8 mouse cellular contexts compared by ENCODE assay signal in the genomic region with DNA sequence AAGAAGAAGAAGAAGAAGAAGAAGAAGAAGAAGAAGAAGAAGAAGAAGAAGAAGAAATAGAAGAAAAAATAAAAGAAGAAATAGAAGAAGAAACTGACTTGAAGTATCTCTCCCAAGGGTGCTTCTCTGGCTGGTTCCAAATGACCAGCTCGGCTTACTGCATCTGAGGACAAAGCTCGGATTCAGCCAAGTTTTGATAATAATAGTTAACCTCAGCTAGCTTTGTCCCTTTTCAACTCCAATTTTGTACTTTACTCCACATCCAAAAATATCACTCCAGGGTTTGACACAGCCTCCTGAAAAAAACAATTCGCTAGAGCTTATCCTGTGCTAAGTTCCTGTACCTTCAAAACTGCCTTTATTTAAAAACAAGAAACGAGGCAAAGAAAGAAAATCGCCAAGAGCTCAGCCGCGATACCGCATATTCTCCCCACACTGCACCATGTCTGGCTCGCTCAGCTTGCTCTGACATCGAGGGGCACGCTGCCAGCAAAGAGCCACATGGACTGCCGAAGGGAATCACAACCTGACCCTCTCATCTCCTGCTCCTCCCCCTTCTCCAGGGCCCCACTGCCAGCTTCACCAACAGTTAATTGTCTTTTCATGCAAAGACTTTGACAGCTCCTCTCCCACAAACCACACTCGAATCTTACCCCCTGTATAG.
DNase-seq lines count a peak whose midpoint lies in the region; ATAC-seq and TF ChIP-seq lines count a peak whose summit lies in the region.

No protein-coding gene starts in this region.

- no peak overlapping the region for H3K9ac ChIP-seq in liver, embryonic 11.5 days (ENCODE audit: low read depth, low read length)

- no peaks in the 10 kb centered on the region for H3K36me3 ChIP-seq in liver, embryonic 11.5 days (ENCODE audit: control insufficient read depth, insufficient read depth, low read length)

- no peak for ATAC-seq in liver, embryonic 11.5 days (replicated peaks; ENCODE audit: low FRiP score)

- peak overlapping the region; percentile 4; the same call in 1 of the 2 replicates for H3K4me3 ChIP-seq in layer of hippocampus, adult 2 months
- no peak overlapping the region for H3K4me3 ChIP-seq in liver, embryonic 11.5 days (ENCODE audit: low read depth, low read length)

- H3K9me3 ChIP-seq in liver, embryonic 11.5 days (ENCODE audit: control insufficient read depth, low read length): no peaks in the 10 kb centered on the region

- H3K4me2 ChIP-seq in liver, embryonic 11.5 days: no peak overlapping the region

- 0 out of 2 replicates have a peak overlapping the region, but pooled peaks have one; percentile 7 for H3K27ac ChIP-seq in layer of hippocampus, adult 2 months
- H3K27ac ChIP-seq in liver, embryonic 11.5 days (ENCODE audit: low read depth, low read length): no peak overlapping the region

- DNase-seq in layer of hippocampus, adult 2 months (ENCODE audit: low spot score in 2 of 2): peak in 1 of 2 experiments; percentile 25
- DNase-seq in layer of hippocampus, adult 9-11 months: no peak
- peak; percentile 70 for DNase-seq in cerebellum, adult 8-10 months
- peak; percentile 53 for DNase-seq in gastrocnemius, postnatal 10 days
- peak; percentile 25 to 33 for DNase-seq in kidney, postnatal 4 days
- DNase-seq in testis, postnatal 14 days (ENCODE audit: low spot score): peak; percentile 5
- no peak for DNase-seq in liver, embryonic 11.5 days (ENCODE audit: low spot score)
- DNase-seq in embryo, embryonic 10.5 days (ENCODE audit: low spot score): no peak

- H3K4me1 ChIP-seq in liver, embryonic 11.5 days (replicated peaks; ENCODE audit: control insufficient read depth, insufficient read depth, low read length): no peaks in the 10 kb centered on the region

- TF ChIP-seq CTCF in layer of hippocampus, adult 2 months (conservative IDR thresholded peaks at IDR 0.05): no peak

- 64% methylated on average over 13 of the region's 13 CpGs for WGBS in liver, embryonic 11.5 days

- no peaks in the 10 kb centered on the region for H3K27me3 ChIP-seq in liver, embryonic 11.5 days (replicated peaks; ENCODE audit: control insufficient read depth, insufficient read depth, low read length)

Comparison
In these comparisons a context has a peak if more than half of its experiments do, and no peak if none do; other contexts are left out.
1. DNase-seq: peak in cerebellum, adult 8-10 months (single experiment), gastrocnemius, postnatal 10 days (single experiment), kidney, postnatal 4 days (2 of 2) and testis, postnatal 14 days (single experiment); none in layer of hippocampus, adult 9-11 months (single experiment), liver, embryonic 11.5 days (single experiment) and embryo, embryonic 10.5 days (single experiment).